Mouse (Mus musculus) thymus, adult 2 months (tissue): ENCODE measurements at regions not wholly inside any gene's neighbourhood (a gene's known extent, or its start where the extent isn't known, plus 50 kb on each side); places are given as distances from the start of the nearest gene placed in this dataset.

Experiments
- DNase-seq: peaks from one replicate; pipeline ENCODE4 v3.0.0; 2021
- H3K27ac ChIP-seq: fragments of 200-500 bp; 2 replicates; pipeline ENCODE4 v1.5.1; 2012; ENCODE audit warnings: low read length, control low read depth; ENCODE audit not compliant: control insufficient read depth, insufficient read depth
- H3K27me3 ChIP-seq: fragments of 200-500 bp; 2 replicates; pipeline ENCODE4 v1.6.1; 2012; ENCODE audit warnings: mild to moderate bottlenecking, low read length, moderate library complexity, mixed read lengths; ENCODE audit not compliant: control insufficient read depth, insufficient read depth
- H3K36me3 ChIP-seq: fragments of 200-500 bp; 2 replicates; pipeline ENCODE4 v1.6.1; 2012; ENCODE audit warnings: mild to moderate bottlenecking, low read length, moderate library complexity; ENCODE audit not compliant: control insufficient read depth, insufficient read depth
- H3K4me1 ChIP-seq: fragments of 200-500 bp; replicated peaks from 2 replicates; pipeline ENCODE4 v1.6.1; 2012; ENCODE audit warnings: low read length; ENCODE audit not compliant: control insufficient read depth, insufficient read depth
- H3K4me3 ChIP-seq: fragments of 200-500 bp; 2 replicates; pipeline ENCODE4 v1.5.1; 2012; ENCODE audit warnings: mild to moderate bottlenecking, low read length, control low read depth, moderate library complexity; ENCODE audit not compliant: control insufficient read depth, insufficient read depth
- CTCF ChIP-seq: fragments of 200-500 bp; IDR thresholded peaks from 2 replicates; pipeline ENCODE4 v1.5.1; 2012; ENCODE audit warnings: mild to moderate bottlenecking, control low read depth, low read length, moderate library complexity, borderline replicate concordance; ENCODE audit not compliant: control insufficient read depth, poor library complexity, insufficient read depth; ENCODE audit errors: extremely low read depth
- POLR2A ChIP-seq: fragments of 200-500 bp; IDR thresholded peaks from 2 replicates; pipeline ENCODE4 v1.6.1; 2012; ENCODE audit warnings: mild to moderate bottlenecking, low read length, control low read depth, moderate library complexity; ENCODE audit not compliant: control insufficient read depth, poor library complexity, insufficient read depth; ENCODE audit errors: extremely low read depth
- WGBS: fragments of 180-500 bp; shearing (Covaris S2); methylation state at CpG from one replicate; pipeline ENCODE4 v1.1.7; 2018; 5-methylcytosine and 5-hydroxymethylcytosine counted together

DNA sequence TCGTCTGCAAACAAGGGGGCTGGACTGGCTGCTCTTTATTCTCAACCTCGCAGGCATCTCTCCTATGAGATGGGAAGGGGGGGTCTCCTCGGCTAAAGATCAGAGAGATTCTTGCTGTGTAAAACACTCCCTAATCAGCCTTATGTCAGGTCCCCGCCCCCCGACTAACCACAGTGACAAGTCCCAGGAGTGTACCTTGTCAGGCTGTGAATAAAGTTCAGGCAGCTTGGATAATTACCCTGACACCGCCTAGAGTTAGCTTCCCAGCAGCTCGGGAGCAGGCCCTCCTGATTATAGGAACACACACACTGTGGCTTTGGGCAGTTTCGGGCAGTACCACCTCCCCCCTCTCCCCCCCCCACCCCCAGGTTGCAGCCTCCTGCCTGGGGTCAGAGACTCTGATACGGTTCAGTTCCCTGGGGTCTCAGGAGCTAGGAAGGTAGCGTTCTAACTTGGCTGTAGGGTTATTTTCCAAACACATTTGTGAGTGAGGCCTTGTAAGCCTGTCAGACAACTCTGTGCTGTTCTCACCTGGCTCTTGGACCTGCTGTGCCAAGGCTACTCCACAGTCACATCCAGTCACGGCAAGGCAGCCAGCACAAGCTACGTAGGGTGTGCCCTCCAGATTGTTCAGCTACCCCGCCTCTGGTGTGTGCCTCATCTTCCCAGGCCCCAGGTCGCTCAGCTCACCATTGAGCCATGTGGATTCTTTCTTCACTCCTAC, 461.0 kb upstream of the Zmiz1 start:
- no peak overlapping the region for H3K4me3 ChIP-seq
- H3K27ac ChIP-seq: no peak overlapping the region
- H3K4me1 ChIP-seq: no peaks in the 10 kb centered on the region
- TF ChIP-seq POLR2A (no peak), CTCF (no peak)
- H3K36me3 ChIP-seq: no peaks in the 10 kb centered on the region
- DNase-seq: no peak
- 89% methylated on average over 14 of the region's 14 CpGs for WGBS
- H3K27me3 ChIP-seq: no peaks in the 10 kb centered on the region

DNA sequence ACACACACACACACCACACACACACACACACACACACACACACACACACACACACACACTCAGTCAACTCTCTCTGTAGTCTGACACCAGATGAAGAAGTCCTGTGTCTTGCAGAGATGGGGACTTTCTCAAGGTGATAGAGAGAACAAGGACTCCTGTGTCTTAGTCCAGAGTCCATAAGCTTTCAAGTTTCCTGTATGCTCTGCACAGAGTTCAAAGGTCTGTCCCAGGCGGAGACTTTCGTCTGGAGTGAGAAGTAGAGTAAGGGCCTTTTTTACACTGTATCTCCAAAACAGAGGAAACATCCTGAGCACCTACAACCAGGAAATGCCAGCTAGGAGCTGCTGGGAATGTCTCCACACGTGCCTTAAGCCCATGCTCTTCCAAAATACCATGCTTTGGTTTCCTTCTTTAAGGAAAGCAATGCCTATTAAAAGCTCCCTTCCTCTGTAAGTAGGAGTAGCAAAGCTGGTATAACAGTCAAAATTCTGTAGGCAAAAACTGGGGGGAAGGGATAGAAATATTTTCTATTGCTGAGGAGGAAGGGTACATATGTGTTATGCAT, 459.9 kb upstream of the Zmiz1 start:
- no peaks in the 10 kb centered on the region for H3K27me3 ChIP-seq
- no peaks in the 10 kb centered on the region for H3K36me3 ChIP-seq
- TF ChIP-seq CTCF (no peak), POLR2A (no peak)
- H3K4me3 ChIP-seq: no peak overlapping the region
- no peak for DNase-seq
- no peak overlapping the region for H3K27ac ChIP-seq
- no peaks in the 10 kb centered on the region for H3K4me1 ChIP-seq
- 89% methylated on average over 3 of the region's 3 CpGs for WGBS

DNA sequence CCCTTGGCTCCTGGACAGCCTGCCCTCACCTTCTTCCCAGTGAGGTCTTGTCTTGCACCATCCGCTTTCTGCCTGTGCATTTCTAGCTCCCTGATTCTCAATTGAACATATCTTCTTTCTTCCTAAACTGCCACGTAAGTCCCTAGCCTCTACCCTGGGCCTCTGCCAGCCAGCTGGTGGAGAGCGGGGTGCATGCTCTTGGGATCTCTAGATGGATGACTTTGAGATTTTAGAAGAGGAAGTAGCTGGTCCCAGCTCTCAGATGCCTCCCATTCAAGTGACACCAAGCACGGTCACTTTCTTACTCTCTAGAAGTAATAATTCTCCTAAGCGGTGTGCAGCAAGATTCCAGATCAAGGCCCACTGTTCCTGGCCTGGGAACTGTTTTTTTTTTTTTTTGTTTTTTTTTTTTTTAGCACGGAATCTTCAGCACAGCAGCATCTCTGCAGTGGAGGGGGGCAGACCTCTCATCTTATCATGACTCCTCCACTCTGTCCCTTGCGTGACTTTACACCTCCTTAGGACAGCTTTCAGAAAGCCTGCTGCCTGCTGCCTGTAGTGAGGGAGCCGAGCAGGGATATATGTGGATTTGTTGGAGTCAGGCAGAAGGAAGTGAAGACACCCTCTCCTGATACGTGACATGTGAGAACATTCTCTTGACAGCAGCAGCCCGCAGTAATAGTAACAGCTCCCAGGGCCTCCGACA, 453.6 kb upstream of the Zmiz1 start:
- H3K27me3 ChIP-seq: no peaks in the 10 kb centered on the region
- no peak overlapping the region for H3K27ac ChIP-seq
- H3K4me1 ChIP-seq: no peaks in the 10 kb centered on the region
- DNase-seq: no peak
- H3K4me3 ChIP-seq: no peak overlapping the region
- 61% methylated on average over 11 of the region's 11 CpGs for WGBS
- no peak for TF ChIP-seq POLR2A
- no peaks in the 10 kb centered on the region for H3K36me3 ChIP-seq

- TF ChIP-seq CTCF: no peak
- TF ChIP-seq POLR2A: no peak
- no peak for DNase-seq
- Histone ChIP-seq H3K4me1 (no peaks in the 10 kb centered on the region), H3K27ac (no peak overlapping the region), H3K4me3 (no peak overlapping the region), H3K36me3 (no peaks in the 10 kb centered on the region), H3K27me3 (no peaks in the 10 kb centered on the region)
- WGBS: 70% methylated on average over 3 of the region's 3 CpGs
Measured at GRCm38 (mm10) chr14:25011926-25012325, 447.1 kb upstream of the Zmiz1 start.

- no peak overlapping the region for H3K27ac ChIP-seq
- no peaks in the 10 kb centered on the region for H3K4me1 ChIP-seq
- H3K27me3 ChIP-seq: no peaks in the 10 kb centered on the region
- WGBS: 69% methylated on average over 8 of the region's 8 CpGs
- DNase-seq: no peak
- H3K4me3 ChIP-seq: no peak overlapping the region
- H3K36me3 ChIP-seq: no peaks in the 10 kb centered on the region
- TF ChIP-seq POLR2A (no peak), CTCF (no peak)
Measured at GRCm38 (mm10) chr14:25015288-25016238, 443.4 kb upstream of the Zmiz1 start.

DNA sequence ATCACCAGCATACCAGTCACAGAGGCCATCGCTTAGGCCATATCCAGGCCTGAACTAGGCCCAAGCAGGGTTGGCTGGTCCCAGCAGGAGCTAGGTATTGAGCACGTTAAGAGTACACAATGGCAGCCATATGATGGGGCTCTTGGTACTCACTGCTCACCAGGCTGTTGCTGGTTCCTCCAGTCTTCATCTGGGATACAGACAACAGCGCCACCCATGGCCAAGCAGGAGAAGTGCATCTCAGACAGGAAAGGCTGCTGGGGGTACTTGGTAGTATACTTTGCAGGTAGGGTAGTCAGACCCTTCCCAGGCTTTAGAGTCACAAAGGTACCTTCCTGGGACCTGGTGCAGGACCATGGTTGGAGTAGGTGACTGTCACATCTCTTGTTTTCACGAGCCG, 441.1 kb upstream of the Zmiz1 start:
- no peaks in the 10 kb centered on the region for H3K27me3 ChIP-seq
- DNase-seq: peak; percentile 14
- H3K4me1 ChIP-seq: no peaks in the 10 kb centered on the region
- WGBS: 83% methylated on average over 5 of the region's 5 CpGs
- H3K27ac ChIP-seq: no peak overlapping the region
- H3K36me3 ChIP-seq: no peaks in the 10 kb centered on the region
- H3K4me3 ChIP-seq: no peak overlapping the region
- TF ChIP-seq CTCF (no peak), POLR2A (no peak)
